Mouse (Mus musculus) left cerebral cortex, adult 9 months (tissue): Measurements from ENCODE around the gene Galnt6.

Source experiments
- DNase-seq, 2 experiments: peaks; one replicate each; pipeline ENCODE4 v3.0.0; 2022; ENCODE audit warnings: low spot score in 2 of 2

Gene Galnt6

DNA sequence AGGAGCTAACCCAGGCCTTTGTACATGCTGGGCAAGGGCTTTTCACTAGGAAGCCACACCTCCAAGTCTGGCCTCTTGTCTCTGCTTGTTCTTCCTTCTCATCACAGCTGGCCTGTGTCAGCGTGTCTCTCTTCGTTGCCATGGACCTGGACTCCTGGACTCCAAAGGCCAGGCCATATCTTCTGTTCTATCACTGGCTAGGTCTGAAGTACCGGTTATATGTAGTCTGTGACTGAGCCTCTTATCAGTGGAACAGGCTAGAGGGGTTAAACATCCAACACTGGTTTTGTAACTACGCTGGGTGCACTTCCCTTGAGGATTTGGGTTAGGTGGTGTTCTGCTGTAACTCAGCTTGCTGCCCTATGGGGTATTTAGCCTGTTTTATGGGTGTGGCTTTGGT, 7.2 kb downstream of the Galnt6 start:
- no peak for DNase-seq

DNA sequence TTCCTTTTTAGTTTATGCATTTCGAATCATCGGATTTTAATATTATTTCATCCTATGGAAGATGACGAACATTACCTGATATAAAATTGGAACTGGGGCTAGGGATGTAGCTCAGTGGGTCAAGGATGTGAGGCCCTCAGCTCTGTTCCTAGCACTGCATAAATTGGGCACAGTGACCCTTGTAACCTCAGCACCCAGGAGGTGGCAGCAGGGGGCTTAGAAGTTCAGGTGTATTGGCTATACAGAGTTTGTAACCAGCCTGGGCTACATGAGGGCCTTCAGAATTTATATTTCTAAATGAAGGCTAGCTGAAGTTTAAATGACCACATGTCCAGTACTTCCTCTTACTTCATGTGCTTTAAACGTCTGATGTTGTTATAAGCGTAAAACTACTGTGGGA, 7.7 kb downstream of the Galnt6 start:
- DNase-seq: no peak

DNA sequence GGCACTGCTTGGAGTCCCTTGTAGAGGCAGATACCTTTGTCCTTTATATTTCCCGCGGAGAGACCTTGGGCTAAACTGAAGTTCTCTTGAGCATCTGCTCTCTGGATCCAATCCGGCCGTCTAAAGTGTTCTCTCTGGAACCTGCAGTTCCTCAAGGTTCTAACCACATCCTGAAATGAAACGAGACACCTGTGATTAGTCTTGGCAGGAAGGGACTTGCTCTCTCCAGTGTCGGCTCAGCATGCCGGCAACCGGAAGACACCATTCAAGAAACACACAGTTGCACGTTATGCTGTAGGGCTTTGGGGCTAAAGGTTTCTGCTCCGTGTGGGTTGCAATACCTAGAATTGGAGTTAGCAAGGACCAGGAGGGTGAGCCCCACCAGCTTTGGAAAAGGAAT, 9.1 kb downstream of the Galnt6 start:
- DNase-seq: no peak

DNA sequence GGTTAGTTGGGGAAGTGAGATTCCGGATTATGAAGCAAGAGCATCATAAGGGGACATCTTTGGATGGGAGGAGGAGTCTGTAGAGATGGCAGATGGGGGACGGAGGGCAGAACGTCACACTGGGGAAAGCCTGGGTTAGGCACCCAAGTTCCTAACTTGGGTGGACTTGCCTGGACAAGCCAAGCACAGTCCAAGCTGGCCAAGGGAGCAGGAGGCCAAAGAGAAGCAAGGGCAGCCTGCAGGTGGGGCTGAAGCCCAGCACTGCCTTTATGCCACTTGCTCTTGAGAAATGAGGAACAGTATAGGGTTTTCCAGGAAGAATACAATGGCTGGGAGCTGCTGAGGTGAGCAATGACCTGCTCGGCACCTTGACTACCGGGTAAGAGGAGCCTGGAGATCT, 10.0 kb downstream of the Galnt6 start:
- DNase-seq: no peak

DNA sequence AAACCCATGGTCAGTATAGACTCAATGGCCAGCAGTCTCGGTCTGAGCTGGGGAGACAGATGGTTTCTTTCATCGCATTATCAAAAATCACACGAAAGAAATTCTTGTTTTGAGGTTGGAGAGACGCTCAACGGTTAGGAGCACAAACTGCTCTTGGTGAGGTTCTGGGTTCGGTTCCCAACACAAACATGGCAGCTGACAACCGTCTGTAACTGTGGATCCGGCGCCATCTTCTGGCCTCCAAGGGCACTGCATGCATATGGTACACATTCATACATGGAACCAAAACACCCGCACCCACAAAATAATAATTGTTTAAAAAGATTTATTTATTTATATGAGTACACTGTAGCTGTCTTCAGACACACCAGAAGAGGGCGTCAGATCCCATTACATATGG, 10.6 kb downstream of the Galnt6 start:
- no peak for DNase-seq

DNA sequence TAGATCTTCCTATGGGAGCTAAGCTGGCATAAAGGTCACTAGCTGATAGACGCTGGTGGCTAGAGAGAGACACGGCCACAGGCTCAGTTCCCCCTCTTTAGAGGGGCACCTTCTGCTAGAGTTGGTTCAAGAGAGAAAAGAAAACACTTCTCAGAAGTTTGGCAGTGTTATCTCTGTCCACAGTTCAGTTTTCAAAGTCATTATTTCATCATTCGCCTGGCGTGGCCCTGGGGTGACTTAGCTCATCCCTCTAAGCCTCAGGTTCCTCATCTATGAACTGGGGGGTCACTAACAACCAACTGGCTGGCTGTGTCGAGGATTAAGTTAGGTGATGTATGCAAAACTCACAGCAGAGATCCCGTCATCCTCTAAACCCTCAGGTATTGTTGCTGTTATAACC, 11.2 kb downstream of the Galnt6 start:
- DNase-seq: no peak

DNA sequence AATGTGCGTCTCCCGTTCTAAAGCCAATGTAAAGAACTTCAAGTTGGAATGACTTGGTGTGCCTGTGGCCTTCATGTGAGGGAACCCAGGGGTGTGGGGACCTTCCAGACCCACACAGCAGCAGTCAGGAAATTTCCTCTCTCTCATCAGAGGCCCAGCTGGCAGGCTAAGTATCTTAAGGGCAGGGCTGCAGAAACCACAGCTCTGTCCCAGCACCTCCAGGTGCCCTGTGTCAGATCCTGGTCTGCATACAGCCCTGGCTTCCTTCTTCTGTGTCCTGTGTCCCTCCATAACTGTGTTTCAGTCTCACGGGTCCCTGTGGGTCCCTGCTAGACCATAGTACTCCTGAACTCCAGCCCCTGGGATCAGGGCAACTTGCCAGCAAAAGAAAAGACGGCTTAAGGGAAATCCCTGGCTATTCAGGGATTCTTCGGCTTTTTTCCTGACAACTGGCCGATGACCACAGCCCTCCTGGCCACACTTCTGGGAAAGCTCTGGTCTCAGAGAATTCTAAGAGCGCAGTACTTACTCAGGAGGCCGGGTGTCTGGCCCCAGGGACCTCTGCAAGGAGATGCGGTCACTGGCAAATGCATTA, 13.7 kb downstream of the Galnt6 start:
- DNase-seq: no peak

DNA sequence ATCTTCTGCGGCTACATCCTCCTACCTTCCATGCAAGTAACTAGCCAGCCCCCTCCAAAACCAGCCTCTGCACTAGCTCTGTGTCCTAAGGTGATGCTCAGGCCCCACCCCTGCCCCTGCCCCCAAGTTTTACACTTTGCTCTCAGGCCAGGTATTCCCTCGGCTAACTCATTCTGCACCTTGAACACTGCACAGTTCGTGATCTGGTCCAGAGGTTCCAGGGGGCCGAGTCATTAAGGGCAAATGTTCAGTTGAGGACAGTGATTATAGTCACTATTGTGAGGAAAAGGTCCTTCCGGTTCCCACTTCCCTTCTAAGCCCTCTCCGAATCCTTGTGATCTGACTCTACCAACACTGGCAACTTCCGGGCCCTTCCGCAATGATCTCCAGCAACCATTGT, 14.7 kb downstream of the Galnt6 start:
- DNase-seq: no peak

DNA sequence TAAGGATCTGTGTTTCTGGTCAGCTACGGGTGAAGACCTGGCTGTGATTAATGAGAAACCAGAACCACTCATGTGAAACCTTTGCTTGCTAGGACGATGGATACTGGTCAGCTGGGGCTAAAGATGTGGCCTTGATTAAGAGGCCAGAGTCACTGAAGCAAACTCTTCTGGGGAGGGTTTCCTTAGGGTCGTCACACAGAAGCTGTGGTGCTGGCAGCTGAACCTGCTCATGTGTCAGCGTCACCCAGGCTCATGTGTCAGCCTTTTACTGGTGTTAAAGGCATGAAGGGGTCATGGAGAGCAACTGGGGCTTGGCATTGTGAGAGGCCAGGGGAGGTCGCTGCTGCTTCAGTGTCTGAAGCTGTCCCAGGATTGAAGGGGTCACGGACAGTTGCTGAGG, 18.3 kb downstream of the Galnt6 start:
- no peak for DNase-seq

DNA sequence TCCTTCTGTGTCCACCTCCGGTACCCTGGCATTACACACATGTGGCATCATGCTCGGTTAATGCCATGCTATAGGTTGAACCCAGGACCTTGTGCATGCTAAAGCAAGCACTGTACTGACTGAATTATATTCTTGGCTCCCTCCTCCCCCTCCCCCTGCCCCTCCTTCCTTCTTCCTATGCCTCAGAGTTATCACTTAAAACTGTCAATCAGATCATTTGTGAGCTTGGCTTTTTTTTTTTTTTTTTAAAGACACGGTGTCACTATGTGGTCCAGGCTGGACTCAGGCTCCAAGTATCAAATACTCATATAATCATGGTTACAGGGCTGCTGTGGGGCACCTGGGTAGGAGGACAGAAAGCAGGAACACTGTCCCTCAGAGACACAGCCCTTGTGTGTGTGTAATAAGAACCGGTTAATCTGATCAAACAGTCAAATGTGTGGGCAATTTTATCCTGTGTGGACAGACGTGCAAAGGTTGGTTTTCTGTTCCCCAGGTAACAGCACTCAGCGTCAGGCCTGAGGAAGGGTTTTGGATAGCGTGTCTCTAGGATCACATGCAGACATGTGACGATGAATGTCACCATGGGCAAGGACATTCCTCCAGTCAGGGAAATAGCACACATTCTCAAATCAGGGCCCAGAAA, 20.6 kb downstream of the Galnt6 start:
- DNase-seq: no peak

DNA sequence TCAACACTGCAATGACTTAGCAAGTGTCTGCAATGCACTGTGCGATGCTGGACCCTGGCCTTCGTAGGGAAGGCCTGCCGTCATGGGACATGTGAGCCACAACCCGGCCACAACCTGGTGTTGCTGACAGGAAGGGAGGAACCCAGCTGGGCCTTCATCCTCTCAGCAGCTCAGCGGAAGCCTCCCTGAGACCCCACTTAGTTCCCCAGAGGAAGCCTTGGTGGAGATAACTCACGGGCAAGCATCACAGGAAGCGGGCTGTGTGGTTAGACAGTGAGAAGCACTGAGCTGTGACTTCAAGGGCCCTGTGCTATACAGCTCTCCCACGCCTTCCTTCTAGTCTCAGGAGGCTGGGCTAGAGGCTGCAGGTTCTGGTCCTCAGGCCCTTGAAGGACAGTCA, 22.9 kb downstream of the Galnt6 start:
- no peak for DNase-seq

DNA sequence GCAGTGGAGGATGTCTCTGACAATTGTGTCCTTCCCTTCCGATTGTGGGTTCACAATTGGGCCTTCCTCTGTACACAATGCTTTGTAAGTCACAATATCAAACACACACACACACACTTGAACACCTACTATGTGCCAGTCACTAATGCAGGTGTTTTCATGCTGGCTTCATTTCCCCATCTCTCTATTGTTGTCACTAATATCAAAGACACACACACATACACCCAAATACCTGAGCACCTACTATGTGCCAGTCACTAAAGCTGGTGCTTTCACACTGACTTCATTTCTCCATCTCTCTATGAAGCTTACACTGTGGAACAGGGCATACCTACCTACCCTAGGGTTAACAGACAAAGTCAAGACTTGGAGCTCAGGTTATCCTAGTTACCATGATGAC, 23.8 kb downstream of the Galnt6 start:
- DNase-seq: no peak

DNA sequence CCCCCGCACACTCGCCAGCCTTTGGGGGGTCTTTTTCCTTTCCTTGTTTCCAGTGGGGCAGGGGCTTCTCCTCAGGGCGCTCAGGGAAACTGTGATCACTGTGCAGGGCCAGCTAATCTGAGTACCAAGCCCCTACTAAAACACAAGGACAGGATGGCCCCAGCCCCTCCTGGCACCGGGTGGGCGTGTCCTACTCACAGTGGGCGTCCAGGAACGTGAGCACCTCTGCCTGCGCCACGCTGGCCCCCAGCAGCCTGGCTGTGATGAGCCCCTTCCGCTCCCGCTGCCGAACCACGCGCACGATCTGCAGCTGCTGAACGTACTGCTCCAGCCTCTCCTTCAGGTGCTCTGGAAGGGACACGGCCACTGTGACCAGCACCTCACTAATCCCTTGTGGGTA, 25.3 kb downstream of the Galnt6 start:
- no peak for DNase-seq

DNA sequence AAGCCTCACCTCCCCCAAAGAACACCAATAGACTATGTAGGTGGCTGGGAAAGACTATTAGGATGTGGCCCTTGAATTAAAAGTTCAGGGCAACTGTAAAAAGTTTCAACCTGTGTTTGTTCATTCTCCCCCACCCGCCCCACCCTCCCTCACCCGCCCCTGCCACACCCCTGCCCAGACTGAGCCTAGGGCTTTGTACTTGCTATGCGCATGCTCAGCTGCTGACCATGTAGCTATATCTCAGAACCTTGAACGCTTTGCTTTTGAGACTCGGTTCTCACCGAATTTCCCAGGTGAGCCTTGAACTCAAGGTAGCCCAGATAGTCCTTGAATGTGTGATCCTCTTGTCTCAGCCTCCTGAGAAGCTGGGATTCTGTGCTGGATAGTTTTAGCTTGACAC, 27.3 kb downstream of the Galnt6 start:
- no peak for DNase-seq

DNA sequence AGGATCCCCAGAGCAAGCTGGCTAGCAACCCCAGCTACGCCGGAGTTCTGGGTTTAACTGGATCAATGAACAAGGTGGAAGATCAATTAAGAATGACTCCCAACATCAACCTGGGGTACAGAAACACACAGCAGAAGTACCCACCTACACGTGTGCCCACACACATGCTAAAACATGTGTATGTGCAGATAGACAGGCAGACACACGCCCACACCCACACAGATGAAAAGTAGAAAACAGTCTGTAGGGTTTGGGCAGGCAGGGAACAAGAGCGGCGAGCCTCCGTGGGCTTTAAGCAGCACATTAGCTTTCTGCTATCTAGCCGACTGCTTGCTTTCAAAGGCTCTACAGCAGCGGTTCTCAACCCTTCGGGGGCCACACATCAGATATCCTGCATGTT, 28.1 kb downstream of the Galnt6 start:
- DNase-seq: no peak

DNA sequence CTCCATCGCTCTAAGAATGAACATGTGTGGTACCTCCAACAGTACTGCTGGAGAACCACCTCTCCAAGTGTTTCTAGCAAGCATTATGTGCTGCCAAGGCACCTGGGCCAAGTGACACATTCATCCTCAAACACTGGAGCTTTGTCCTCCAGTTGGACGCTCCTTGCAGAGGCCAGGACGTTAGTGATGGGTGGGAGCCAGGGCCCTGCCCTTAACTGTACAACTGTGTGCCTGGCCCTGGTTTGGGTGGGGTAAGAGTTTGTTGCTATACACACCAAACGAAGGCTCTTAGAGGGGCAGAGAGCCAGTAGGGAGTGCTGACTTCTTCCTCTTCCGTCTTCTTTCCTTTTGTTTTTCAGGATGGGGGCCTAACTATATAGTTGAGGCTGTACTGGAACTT, 28.8 kb downstream of the Galnt6 start:
- no peak for DNase-seq

DNA sequence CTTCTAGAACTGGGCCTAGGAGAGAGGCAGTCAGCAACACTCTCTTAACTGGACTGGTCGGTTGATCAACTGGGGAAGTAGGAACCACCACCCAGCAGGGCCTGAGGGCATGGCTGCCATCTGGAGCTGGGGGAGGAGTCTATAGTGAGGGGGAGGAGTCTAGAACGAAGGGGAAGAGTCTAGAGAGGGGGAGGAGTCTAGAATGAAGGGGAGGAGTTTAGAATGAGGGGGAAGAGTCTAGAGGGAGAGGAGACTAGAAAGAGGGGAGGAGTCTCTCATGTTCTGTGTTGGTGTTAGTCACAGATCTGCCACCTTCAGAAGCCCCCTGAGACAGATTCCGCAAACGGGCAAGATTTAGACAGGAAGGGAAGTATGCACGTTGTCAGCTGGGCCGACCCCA, 29.8 kb downstream of the Galnt6 start:
- no peak for DNase-seq

DNA sequence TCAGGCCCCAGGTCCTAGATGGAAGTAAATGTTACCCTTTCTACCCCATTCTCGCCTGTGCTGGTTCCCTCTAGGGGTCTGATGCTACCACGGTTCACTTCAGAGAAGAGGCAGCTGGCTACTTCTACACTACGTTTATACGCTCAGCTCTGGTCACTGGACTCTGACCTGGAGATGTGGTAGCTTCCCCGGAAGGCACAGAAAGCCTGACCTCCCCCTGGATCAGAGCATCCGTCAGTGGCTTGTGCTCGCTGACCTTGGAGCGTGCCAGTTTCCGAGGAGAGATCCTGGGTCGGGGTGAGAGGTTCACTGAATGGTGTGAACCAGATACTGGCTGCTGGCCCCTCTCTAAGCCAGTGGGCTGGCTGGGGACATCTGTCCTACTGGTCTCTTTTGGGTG, 31.1 kb downstream of the Galnt6 start:
- no peak for DNase-seq

DNA sequence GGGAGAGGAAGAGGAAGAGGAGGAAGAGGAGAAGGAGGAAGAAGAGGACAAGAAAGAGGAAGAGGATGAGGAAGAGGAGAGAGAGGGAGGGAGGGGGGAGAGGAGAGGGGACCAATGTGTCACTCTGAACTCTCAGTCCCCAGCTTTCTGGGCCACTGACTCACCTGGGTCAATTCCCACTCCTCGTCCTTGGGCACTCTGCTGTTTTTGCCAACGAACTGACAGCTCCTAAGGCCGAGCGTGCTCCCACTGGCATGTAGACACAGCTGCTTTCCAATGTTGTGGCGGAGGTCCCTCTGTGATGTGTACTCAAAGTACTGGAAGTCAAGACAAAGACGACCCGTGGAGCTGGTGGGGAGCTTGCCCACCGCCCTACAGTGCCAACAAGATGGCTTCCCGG, 34.8 kb downstream of the Galnt6 start:
- no peak for DNase-seq

DNA sequence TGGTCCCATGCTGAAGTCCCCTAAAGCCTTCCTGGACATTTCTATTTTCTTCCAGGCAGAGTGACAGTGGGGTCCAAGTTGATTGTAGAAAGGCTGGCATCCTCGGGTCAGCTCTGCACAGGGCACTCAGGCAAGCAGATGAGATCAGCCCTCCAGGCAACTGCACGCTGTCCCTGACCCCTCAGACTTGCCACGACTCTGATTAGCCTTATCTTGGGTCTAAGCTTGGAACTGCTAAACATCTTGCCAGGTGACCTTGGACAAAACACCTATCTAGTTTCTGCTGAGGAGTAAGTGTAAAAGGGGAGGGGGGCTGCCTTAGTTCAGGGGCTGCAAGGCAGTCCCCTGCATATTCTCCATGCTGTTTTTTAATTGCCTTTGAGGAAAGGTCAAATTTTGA, 37.2 kb downstream of the Galnt6 start:
- no peak for DNase-seq

DNA sequence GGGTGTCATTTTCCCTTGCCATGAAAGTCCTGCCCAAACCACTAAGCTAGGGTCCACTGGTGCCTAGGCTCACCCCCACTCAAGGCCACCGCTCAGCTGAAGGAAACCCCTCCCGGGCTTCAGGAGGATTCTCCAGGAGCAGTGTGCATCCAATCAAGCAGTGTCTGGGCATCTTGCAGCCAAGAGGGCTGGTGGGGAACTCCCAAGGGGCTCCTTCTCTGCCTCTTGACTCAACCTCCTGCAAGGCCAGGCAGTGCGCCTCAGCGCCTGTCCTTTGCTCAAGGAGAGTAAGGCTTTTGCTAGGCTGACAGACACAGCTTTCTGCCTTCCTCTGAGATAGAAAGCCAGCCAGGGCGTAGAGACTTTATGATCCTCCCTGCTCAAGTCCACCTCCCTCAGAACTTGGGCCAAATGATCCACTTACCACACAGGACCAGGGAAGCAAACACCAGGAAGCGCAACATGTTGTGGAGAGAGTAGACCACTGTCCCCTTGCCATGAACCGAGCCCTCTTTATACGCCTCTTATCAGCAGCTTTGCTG, 41.7 kb downstream of the Galnt6 start, which contains the start of gene Cela1:
Cela1 (minus strand) TSS at position 492 of the 542 bp plus-strand sequence.
- no peak for DNase-seq

DNA sequence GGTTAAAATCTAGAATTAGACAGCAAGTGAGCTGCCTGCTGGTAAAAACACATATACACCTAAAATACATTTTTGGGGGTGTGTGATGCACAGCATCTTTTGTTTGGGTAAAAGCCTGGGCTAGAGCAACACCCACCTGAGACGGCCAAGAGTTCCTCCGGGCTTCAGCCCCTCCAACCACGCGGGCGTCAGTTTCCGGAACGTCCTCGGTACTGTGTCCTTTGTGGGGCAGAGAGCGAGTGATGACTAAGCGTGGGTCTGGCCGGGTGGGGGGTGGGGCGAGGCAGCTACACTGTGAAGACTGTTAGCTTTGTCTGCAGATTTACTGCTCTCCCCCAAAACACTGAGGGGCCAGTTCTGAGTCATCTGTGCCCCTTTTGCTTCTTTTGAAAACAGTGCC, 42.2 kb downstream of the Galnt6 start:
- DNase-seq: peak in 1 of 2 experiments; percentile 49

DNA sequence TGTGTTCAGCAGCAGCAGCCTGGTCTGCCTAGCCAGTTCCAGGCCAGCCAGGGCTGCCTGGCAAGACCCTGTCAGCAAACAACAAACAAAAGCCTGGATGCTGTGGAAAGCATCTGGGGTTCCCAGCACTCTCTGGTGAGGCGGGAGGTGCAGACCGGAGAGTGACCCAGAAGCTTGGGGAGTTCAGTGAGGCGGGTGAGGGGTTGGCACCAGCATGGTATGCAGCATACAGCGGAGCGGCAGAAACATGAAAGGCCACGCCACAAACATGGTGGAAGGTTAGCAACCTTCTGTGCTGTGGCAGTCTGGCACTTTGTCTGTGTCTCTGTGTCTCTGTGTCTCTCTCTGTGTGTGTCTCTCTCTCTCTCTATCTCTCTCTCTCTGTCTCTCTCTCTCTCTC, 42.7 kb downstream of the Galnt6 start:
- no peak for DNase-seq

DNA sequence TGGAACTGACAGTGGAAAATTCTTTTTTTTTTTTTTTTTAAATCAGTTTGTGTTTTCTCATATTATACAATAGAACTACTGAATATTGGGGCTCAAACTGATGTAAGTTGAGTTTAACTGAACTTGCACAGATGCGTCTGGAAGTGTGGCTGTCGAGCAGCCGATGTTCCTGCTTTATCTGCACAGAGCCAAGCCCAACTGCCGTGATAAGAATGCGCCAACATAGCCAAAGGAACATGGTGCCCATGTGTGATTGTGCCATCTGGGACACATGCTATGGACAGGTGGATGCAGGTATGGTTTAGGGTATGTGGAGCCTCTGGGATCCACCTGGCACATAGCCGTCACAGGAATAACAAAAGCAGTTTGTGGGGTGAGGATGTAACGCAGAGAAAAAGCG, 43.3 kb downstream of the Galnt6 start:
- no peak for DNase-seq
